Comparison of ENCODE assay signal across 10 mouse cellular contexts in the genomic region with DNA sequence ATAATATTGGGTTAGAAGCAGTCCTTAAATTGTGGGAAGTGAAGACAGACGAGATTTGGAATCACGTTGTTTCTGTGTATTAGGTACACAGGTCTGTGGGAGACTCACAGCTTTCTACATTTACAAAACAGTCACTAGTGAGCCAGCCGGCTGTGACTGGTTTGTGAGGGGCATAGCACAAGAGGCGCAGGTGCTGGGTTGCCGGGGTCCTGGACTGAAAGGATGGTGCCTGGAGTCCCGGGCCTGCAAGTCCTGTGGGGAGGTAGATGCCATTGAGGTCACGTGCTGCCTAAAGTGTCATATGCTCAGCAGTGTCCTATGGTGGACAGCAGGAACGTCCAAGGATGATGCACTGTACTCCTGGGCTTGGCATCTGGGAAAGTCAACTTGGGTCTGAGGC. TPM values are rescaled to one million over a fixed set of nuclear protein-coding genes. Genes with fewer than 3 reads are reported as not detected.
A peak's percentile ranks its signal among the peaks of the same experiment; 100 is the strongest.
DNase-seq lines count a peak whose midpoint lies in the region; ATAC-seq and TF ChIP-seq lines count a peak whose summit lies in the region.
"Had no signal": no experiment of that assay in that cellular context is flagged by ENCODE, and none has a peak within 500 bp of the region (broad histone marks: within the 10 kb centered on the region; RNA-seq: fewer than 3 reads in every experiment).

No protein-coding gene starts in this region.

- no peak for TF ChIP-seq POLR2A in testis, adult 2 months (IDR thresholded peaks at IDR 0.05; ENCODE audit: control insufficient read depth, low read depth, low read length)

- DNase-seq in forebrain, embryonic 11.5 days (ENCODE audit: low spot score) = no peak
- DNase-seq in kidney, postnatal 10 days = no peak
- no peak for DNase-seq in testis, postnatal 14 days (ENCODE audit: low spot score)
- no peak for DNase-seq in cerebellum, postnatal 4 days (ENCODE audit: low spot score in 2 of 2)
- DNase-seq: gastrocnemius, postnatal 25 days had no signal

- H3K4me3 ChIP-seq in forebrain, embryonic 11.5 days (ENCODE audit: low read depth, low read length) = no peak overlapping the region
- H3K4me3 ChIP-seq in forebrain, embryonic 13.5 days = no peak overlapping the region
- no peak overlapping the region for H3K4me3 ChIP-seq in kidney, embryonic 14.5 days (ENCODE audit: low read length)
- H3K4me3 ChIP-seq in testis, adult 2 months (ENCODE audit: control insufficient read depth, low read depth, low read length) = no peak overlapping the region
- no peak overlapping the region for H3K4me3 ChIP-seq in stomach, embryonic 16.5 days (replicated peaks; ENCODE audit: low read length)
- H3K4me3 ChIP-seq: embryonic facial prominence, embryonic 12.5 days had no signal

- H3K27me3 ChIP-seq in forebrain, embryonic 11.5 days (ENCODE audit: control insufficient read depth, insufficient read depth, low read length) = no peaks in the 10 kb centered on the region
- H3K27me3 ChIP-seq in forebrain, embryonic 13.5 days = no peaks in the 10 kb centered on the region
- H3K27me3 ChIP-seq in kidney, embryonic 14.5 days (ENCODE audit: control insufficient read depth, insufficient read depth, low read length) = no peaks in the 10 kb centered on the region
- H3K27me3 ChIP-seq in testis, adult 2 months (ENCODE audit: control insufficient read depth, insufficient read depth, low read length) = no peaks in the 10 kb centered on the region
- H3K27me3 ChIP-seq in stomach, embryonic 16.5 days (ENCODE audit: control insufficient read depth, insufficient read depth, low read length) = no peaks in the 10 kb centered on the region
- H3K27me3 ChIP-seq: embryonic facial prominence, embryonic 12.5 days had no signal

- no peak for ATAC-seq in forebrain, embryonic 11.5 days (replicated peaks; ENCODE audit: low FRiP score)
- ATAC-seq in forebrain, embryonic 13.5 days = no peak; the same call in 1 of the 2 replicates
- ATAC-seq in kidney, embryonic 14.5 days (ENCODE audit: low FRiP score, low TSS enrichment) = peak; percentile 56; the same call in 1 of the 2 replicates
- no peak for ATAC-seq in stomach, embryonic 16.5 days (ENCODE audit: insufficient read depth, low FRiP score)

- no peak overlapping the region for H3K4me2 ChIP-seq in forebrain, embryonic 11.5 days (ENCODE audit: low read depth, low read length, severe bottlenecking)
- H3K4me2 ChIP-seq in forebrain, embryonic 13.5 days = no peak overlapping the region
- H3K4me2 ChIP-seq in kidney, embryonic 14.5 days (replicated peaks; ENCODE audit: low read depth, low read length) = no peak overlapping the region
- peak overlapping the region; percentile 25; the same call in 1 of the 2 replicates for H3K4me2 ChIP-seq in stomach, embryonic 16.5 days (ENCODE audit: low read depth, low read length)
- H3K4me2 ChIP-seq: embryonic facial prominence, embryonic 12.5 days had no signal

- 36% methylated on average over 8 of the region's 8 CpGs for WGBS in forebrain, embryonic 11.5 days
- 33% methylated on average over 8 of the region's 8 CpGs for WGBS in forebrain, embryonic 13.5 days
- WGBS in kidney, embryonic 14.5 days = 34% methylated on average over 8 of the region's 8 CpGs
- WGBS in stomach, embryonic 16.5 days = 52% methylated on average over 8 of the region's 8 CpGs

- no peak overlapping the region for H3K9ac ChIP-seq in forebrain, embryonic 11.5 days (ENCODE audit: low read length)
- H3K9ac ChIP-seq in forebrain, embryonic 13.5 days = no peak overlapping the region
- H3K9ac ChIP-seq in kidney, embryonic 14.5 days (ENCODE audit: low read depth, low read length) = no peak overlapping the region
- no peak overlapping the region for H3K9ac ChIP-seq in stomach, embryonic 16.5 days (ENCODE audit: low read length)
- H3K9ac ChIP-seq: embryonic facial prominence, embryonic 12.5 days had no signal

- TF ChIP-seq CTCF in testis, adult 2 months (IDR thresholded peaks at IDR 0.05; ENCODE audit: control insufficient read depth, insufficient read depth, insufficient replicate concordance, low read depth, low read length) = no peak

- peaks cover 10% of the 10 kb centered on the region for H3K4me1 ChIP-seq in forebrain, embryonic 11.5 days (replicated peaks; ENCODE audit: control insufficient read depth, insufficient read depth, low read length)
- H3K4me1 ChIP-seq in forebrain, embryonic 13.5 days = peaks cover 10% of the 10 kb centered on the region
- peaks cover 16% of the 10 kb centered on the region for H3K4me1 ChIP-seq in kidney, embryonic 14.5 days (ENCODE audit: control insufficient read depth, insufficient read depth, low read length)
- peaks cover 5% of the 10 kb centered on the region; the same call in 1 of the 2 replicates for H3K4me1 ChIP-seq in testis, adult 2 months (ENCODE audit: control insufficient read depth, insufficient read depth, low read length)
- H3K4me1 ChIP-seq in stomach, embryonic 16.5 days (ENCODE audit: control insufficient read depth, insufficient read depth, low read length) = peaks cover 33% of the 10 kb centered on the region

- H3K36me3 ChIP-seq in forebrain, embryonic 11.5 days (ENCODE audit: control insufficient read depth, insufficient read depth, low read length) = no peaks in the 10 kb centered on the region
- 0 out of 2 replicates have a peak, but pooled peaks cover 3% of the 10 kb centered on the region for H3K36me3 ChIP-seq in forebrain, embryonic 13.5 days (ENCODE audit: poor library complexity, severe bottlenecking)
- no peaks in the 10 kb centered on the region; the same call in 1 of the 2 replicates for H3K36me3 ChIP-seq in kidney, embryonic 14.5 days (ENCODE audit: control insufficient read depth, insufficient read depth, low read length)
- H3K36me3 ChIP-seq in testis, adult 2 months (ENCODE audit: control insufficient read depth, insufficient read depth, low read length) = no peaks in the 10 kb centered on the region
- H3K36me3 ChIP-seq in stomach, embryonic 16.5 days (ENCODE audit: control insufficient read depth, insufficient read depth, low read length) = no peaks in the 10 kb centered on the region
- H3K36me3 ChIP-seq: embryonic facial prominence, embryonic 12.5 days had no signal

- H3K9me3 ChIP-seq in forebrain, embryonic 11.5 days (ENCODE audit: control insufficient read depth, low read length) = no peaks in the 10 kb centered on the region
- H3K9me3 ChIP-seq in forebrain, embryonic 13.5 days (replicated peaks) = no peaks in the 10 kb centered on the region
- no peaks in the 10 kb centered on the region for H3K9me3 ChIP-seq in kidney, embryonic 14.5 days (ENCODE audit: control insufficient read depth, low read length)
- H3K9me3 ChIP-seq in stomach, embryonic 16.5 days (replicated peaks; ENCODE audit: control insufficient read depth, low read length) = no peaks in the 10 kb centered on the region
- H3K9me3 ChIP-seq: embryonic facial prominence, embryonic 12.5 days had no signal

- peak overlapping the region; percentile 46; the same call in 1 of the 2 replicates for H3K27ac ChIP-seq in forebrain, embryonic 11.5 days (ENCODE audit: low read depth, low read length)
- no peak overlapping the region for H3K27ac ChIP-seq in forebrain, embryonic 13.5 days
- H3K27ac ChIP-seq in kidney, embryonic 14.5 days (ENCODE audit: low read depth, low read length) = peak overlapping the region; percentile 17; the same call in 1 of the 2 replicates
- peak overlapping the region; percentile 33; the same call in 1 of the 2 replicates for H3K27ac ChIP-seq in testis, adult 2 months (ENCODE audit: control insufficient read depth, insufficient read depth, low read depth, low read length)
- H3K27ac ChIP-seq in stomach, embryonic 16.5 days (ENCODE audit: low read length) = peak overlapping the region; percentile 66
- H3K27ac ChIP-seq: embryonic facial prominence, embryonic 12.5 days had no signal

RNA-seq across cellular contexts. Expression of gene Ccdc12, which starts 10.1 kb away (rescaled TPM):
- polyA plus RNA-seq in forebrain, embryonic 11.5 days (2014; fragmentation: Nextera tagmentation; extraction: Ambion mirVana) = 149 and 164 TPM in 2 replicates
- polyA plus RNA-seq in forebrain, embryonic 13.5 days (2015; fragmentation: Nextera tagmentation; extraction: Ambion mirVana) = 146 and 152 TPM in 2 replicates
- polyA plus RNA-seq in kidney, embryonic 14.5 days (2014; fragmentation: Nextera tagmentation; extraction: Ambion mirVana) = 160 and 193 TPM in 2 replicates
- 76.5 and 78.9 TPM in 2 replicates for polyA plus RNA-seq in testis, adult 2 months (2012; rRNA removed)
- polyA plus RNA-seq in stomach, embryonic 16.5 days (2015; fragmentation: Nextera tagmentation; extraction: Ambion mirVana) = 148 and 153 TPM in 2 replicates

RNA-seq across cellular contexts. Expression of gene Nbeal2, which starts 12.4 kb away (rescaled TPM):
- polyA plus RNA-seq in forebrain, embryonic 11.5 days (2014; fragmentation: Nextera tagmentation; extraction: Ambion mirVana) = 2.2 and 2.4 TPM in 2 replicates
- polyA plus RNA-seq in forebrain, embryonic 13.5 days (2015; fragmentation: Nextera tagmentation; extraction: Ambion mirVana) = 2.1 and 2.2 TPM in 2 replicates
- polyA plus RNA-seq in kidney, embryonic 14.5 days (2014; fragmentation: Nextera tagmentation; extraction: Ambion mirVana) = 2.6 and 4.8 TPM in 2 replicates
- polyA plus RNA-seq in testis, adult 2 months (2012; rRNA removed) = 5.4 and 6.1 TPM in 2 replicates
- 10.9 and 12.1 TPM in 2 replicates for polyA plus RNA-seq in stomach, embryonic 16.5 days (2015; fragmentation: Nextera tagmentation; extraction: Ambion mirVana)

RNA-seq across cellular contexts. Expression of gene Nradd, which starts 42.1 kb away (rescaled TPM):
- 20.6 and 22.9 TPM in 2 replicates for polyA plus RNA-seq in forebrain, embryonic 11.5 days (2014; fragmentation: Nextera tagmentation; extraction: Ambion mirVana)
- polyA plus RNA-seq in forebrain, embryonic 13.5 days (2015; fragmentation: Nextera tagmentation; extraction: Ambion mirVana) = 30.0 and 31.5 TPM in 2 replicates
- 23.6 and 64.4 TPM in 2 replicates for polyA plus RNA-seq in kidney, embryonic 14.5 days (2014; fragmentation: Nextera tagmentation; extraction: Ambion mirVana)
- polyA plus RNA-seq in testis, adult 2 months (2012; rRNA removed) = 12.2 and 13.2 TPM in 2 replicates
- polyA plus RNA-seq in stomach, embryonic 16.5 days (2015; fragmentation: Nextera tagmentation; extraction: Ambion mirVana) = 27.2 and 27.6 TPM in 2 replicates
